Mouse (Mus musculus) thymus, postnatal 25 days (tissue): ENCODE data around the gene Gm3629.
A peak's percentile ranks its signal among the peaks of the same experiment; 100 is the strongest.
"Not testable (repeated sequence)": the region's sequence is repeated elsewhere in the genome, so short reads cannot be mapped to it uniquely, and the experiment has no call there.

Source experiments
- DNase-seq: peaks from one replicate; pipeline ENCODE4 v3.0.0; 2022

Gm3629 gene

DNA sequence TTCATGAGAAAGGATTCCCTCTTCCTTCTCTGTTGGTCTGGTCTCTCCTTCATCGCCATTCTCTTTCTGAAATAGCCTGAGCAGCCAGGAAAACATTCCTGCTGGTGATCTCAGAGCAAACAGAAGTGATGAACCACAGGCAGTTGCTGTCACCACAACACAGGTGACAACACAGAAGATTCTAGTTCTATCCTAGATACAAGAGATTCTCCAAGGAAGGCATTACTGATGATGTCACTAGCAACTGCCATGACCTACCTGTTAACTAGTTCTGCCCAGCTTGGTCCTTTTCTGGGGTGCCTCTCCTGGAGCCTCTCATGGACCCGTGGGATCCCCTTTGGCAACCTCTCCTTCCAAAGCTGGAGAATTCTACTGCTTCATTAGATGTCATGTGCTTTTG is at the start of gene Gm3629:
Gene Gm3629 (minus strand): TSS at position 101 of the 400 bp plus-strand sequence.
- not testable (repeated sequence) for DNase-seq

DNA sequence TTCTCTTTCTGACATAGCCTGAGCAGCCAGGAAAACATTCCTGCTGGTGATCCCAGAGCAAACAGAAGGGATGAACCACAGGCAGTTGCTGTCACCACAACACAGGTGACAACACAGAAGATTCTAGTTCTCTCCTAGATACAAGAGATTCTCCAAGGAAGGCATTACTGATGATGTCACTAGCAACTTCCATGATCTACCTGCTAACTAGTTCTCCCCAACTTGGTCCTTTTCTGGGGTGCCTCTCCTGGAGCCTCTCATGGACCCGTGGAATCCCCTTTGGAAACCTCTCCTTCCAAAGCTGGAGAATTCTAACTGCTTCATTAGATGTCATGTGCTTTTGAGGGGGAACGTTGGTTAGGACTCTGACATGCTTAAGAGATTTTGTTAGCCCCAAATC is 31.9 kb upstream of the Gm3629 start, which contains the start of gene Gm3460:
Gene Gm3460 (minus strand): TSS at position 101 of the 400 bp plus-strand sequence.
- not testable (repeated sequence) for DNase-seq

DNA sequence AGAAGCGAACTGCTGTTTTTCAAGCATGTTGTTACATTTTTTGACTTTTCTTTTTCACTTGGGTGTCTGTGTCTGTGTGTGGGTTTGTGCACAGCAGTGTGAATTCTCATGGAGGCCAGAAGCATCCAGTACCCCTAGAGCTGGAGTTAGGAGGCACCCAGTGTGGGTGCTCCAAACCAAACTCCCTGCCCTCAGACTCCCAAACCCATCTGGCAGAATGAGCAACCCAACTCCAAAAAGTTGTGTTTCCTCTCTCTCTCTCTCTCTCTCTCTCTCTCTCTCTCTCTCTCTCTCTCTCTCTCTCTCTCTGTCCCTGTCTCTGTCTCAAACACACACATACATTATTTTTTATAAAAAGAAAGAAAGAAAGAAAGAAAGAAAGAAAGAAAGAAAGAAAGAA is 16.0 kb upstream of the Gm3629 start:
- DNase-seq: not testable (repeated sequence)

DNA sequence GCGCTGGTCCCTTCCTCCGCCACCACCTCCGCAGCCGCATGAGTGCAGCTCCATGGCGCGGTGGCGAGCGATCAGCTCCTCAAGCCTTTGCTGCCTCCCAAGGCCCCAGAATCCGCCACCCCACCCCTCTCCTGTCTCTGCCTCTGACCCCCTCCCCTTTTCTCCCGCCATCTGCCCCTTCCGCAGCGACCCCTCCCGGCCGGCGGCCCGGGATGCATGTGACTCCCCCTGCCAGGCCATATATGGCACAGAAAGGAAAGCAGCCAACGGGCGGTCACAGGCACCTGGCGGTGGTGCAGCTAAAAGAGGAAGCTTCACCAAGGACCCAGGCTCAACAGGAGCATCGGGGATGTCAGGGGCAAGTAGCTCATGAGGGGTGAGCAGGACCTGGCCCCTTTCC is 14.6 kb upstream of the Gm3629 start:
- DNase-seq: peak; percentile 37

GRCm38 (mm10) chr14:6604551-6604950 is 14.1 kb upstream of the Gm3629 start:
- peak; percentile 1 for DNase-seq

DNA sequence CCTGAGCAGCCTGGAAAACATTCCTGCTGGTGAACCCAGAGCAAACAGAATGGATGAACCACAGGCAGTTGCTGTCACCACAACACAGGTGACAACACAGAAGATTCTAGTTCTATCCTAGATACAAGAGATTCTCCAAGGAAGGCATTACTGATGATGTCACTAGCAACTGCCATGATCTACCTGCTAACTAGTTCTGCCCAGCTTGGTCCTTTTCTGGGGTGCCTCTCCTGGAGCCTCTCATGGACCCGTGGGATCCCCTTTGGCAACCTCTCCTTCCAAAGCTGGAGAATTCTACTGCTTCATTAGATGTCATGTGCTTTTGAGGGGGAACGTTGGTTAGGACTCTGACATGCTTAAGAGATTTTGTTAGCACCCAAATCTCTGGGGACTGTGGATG is 53.2 kb downstream of the Gm3629 start, which contains the start of gene Gm8356:
Gene Gm8356 (minus strand): TSS at position 101 of the 400 bp plus-strand sequence.
- DNase-seq: not testable (repeated sequence)
